Mouse (Mus musculus) cerebellum, adult 9-10 months (tissue): Measurements from ENCODE around the gene Map1b.
A peak's percentile ranks its signal among the peaks of the same experiment; 100 is the strongest.

Experiments used
- DNase-seq: peaks from one replicate; pipeline ENCODE4 v3.0.0; 2022

Map1b gene

GRCm38 (mm10) chr13:99485331-99485733 is 31.0 kb downstream of the Map1b start:
- peak; percentile 77 for DNase-seq

- peak; percentile 75 for DNase-seq
Observed at GRCm38 (mm10) chr13:99484905-99485304, 31.4 kb downstream of the Map1b start.

GRCm38 (mm10) chr13:99483433-99483832 is 32.9 kb downstream of the Map1b start:
- DNase-seq: no peak

- no peak for DNase-seq
Observed at GRCm38 (mm10) chr13:99475488-99475887, 40.9 kb downstream of the Map1b start.

GRCm38 (mm10) chr13:99475033-99475432 is 41.3 kb downstream of the Map1b start:
- DNase-seq: no peak

- peak; percentile 54 for DNase-seq
Observed at GRCm38 (mm10) chr13:99474108-99474507, 42.2 kb downstream of the Map1b start.

GRCm38 (mm10) chr13:99472028-99472427 is 44.3 kb downstream of the Map1b start:
- DNase-seq: no peak

GRCm38 (mm10) chr13:99470084-99470483 is 46.3 kb downstream of the Map1b start:
- no peak for DNase-seq

GRCm38 (mm10) chr13:99468267-99468666 is 48.1 kb downstream of the Map1b start:
- peak; percentile 59 for DNase-seq

- no peak for DNase-seq
Observed at GRCm38 (mm10) chr13:99466811-99467315, 49.5 kb downstream of the Map1b start.

GRCm38 (mm10) chr13:99466064-99466463 is 50.3 kb downstream of the Map1b start:
- DNase-seq: no peak

GRCm38 (mm10) chr13:99464551-99464950 is 51.8 kb downstream of the Map1b start:
- no peak for DNase-seq

GRCm38 (mm10) chr13:99461886-99462285 is 54.5 kb downstream of the Map1b start:
- no peak for DNase-seq

GRCm38 (mm10) chr13:99459612-99460011 is 56.7 kb downstream of the Map1b start:
- no peak for DNase-seq

- DNase-seq: peak; percentile 71
Observed at GRCm38 (mm10) chr13:99458658-99459386, 57.5 kb downstream of the Map1b start.

- no peak for DNase-seq
Observed at GRCm38 (mm10) chr13:99454977-99455376, 61.4 kb downstream of the Map1b start.

GRCm38 (mm10) chr13:99452444-99452843 is 63.9 kb downstream of the Map1b start:
- DNase-seq: no peak

GRCm38 (mm10) chr13:99451276-99451675 is 65.1 kb downstream of the Map1b start:
- DNase-seq: peak; percentile 64

- peak; percentile 95 for DNase-seq
Observed at GRCm38 (mm10) chr13:99450766-99451165, 65.6 kb downstream of the Map1b start.

GRCm38 (mm10) chr13:99449547-99449946 is 66.8 kb downstream of the Map1b start:
- DNase-seq: no peak

GRCm38 (mm10) chr13:99448278-99448677 is 68.1 kb downstream of the Map1b start:
- DNase-seq: no peak

GRCm38 (mm10) chr13:99447403-99448199 is 68.7 kb downstream of the Map1b start:
- peak; percentile 66 for DNase-seq

GRCm38 (mm10) chr13:99447002-99447401 is 69.3 kb downstream of the Map1b start:
- no peak for DNase-seq

- DNase-seq: no peak
Observed at GRCm38 (mm10) chr13:99444880-99445279, 71.5 kb downstream of the Map1b start.
